Mouse (Mus musculus) gonadal fat pad, adult 2 months (tissue): ENCODE measurements around the gene Gpc6. TPM values are rescaled to one million over a fixed set of nuclear protein-coding genes. Genes with fewer than 3 reads are reported as not detected.

ENCODE experiments used
- DNase-seq: peaks from one replicate; pipeline ENCODE4 v3.0.0-alpha.2; 2012; ENCODE audit warnings: low read depth
- polyA plus RNA-seq: library from polyadenylated mRNA; depleted of rRNA; stranded (reverse); fragments of >200 nt; gene quantifications from 2 replicates; pipeline ENCODE4 v1.2.3, GENCODE M21; 2012

The Gpc6 gene
- polyA plus RNA-seq, 1 experiment = 5.9 TPM

- no peak for DNase-seq
Measured at GRCm38 (mm10) chr14:117923667-117924066, 998.6 kb downstream of the Gpc6 start.

DNA sequence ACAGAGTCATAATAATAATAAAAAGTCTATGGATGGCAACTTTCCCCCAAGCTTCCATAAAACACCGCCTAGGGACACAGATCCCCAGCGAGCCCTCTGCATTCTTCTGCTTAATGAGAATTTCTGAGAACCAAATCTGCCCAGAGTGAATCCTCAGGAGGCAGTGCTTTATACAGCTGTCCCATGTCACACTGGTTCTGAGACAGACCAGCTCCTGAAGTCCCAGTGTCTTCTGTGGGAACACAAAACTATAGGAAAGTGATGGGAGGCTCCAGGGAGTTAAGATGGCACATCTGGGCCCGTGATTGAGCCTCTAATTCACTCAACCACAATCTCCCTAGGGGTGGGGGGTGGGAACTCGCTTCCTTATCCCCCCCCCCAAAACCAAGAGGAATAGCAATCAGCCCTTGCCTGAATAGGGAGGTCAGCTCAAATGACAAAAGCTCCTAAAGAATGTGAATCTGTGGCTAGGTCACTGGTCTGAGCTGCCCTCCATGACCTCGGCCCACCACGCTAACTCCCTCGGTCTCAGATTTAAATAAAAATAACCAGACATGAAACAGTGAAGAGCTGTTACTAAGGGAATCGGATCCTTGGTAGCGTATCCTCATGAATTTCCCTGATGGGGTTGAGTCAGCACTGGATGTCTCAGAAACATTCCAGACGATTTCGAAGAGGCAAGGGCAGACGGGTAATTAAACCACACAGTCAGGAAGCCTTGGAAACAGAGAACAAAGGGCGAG, 1005.2 kb downstream of the Gpc6 start:
- no peak for DNase-seq

GRCm38 (mm10) chr14:117930848-117931816, 1006.0 kb downstream of the Gpc6 start:
- DNase-seq = no peak

GRCm38 (mm10) chr14:117932163-117932851, 1007.2 kb downstream of the Gpc6 start:
- no peak for DNase-seq

- no peak for DNase-seq
Measured at GRCm38 (mm10) chr14:117938554-117938953, 1013.4 kb downstream of the Gpc6 start.

GRCm38 (mm10) chr14:117939471-117939870, 1014.4 kb downstream of the Gpc6 start:
- no peak for DNase-seq

GRCm38 (mm10) chr14:117945920-117946503, 1020.9 kb downstream of the Gpc6 start:
- no peak for DNase-seq

DNA sequence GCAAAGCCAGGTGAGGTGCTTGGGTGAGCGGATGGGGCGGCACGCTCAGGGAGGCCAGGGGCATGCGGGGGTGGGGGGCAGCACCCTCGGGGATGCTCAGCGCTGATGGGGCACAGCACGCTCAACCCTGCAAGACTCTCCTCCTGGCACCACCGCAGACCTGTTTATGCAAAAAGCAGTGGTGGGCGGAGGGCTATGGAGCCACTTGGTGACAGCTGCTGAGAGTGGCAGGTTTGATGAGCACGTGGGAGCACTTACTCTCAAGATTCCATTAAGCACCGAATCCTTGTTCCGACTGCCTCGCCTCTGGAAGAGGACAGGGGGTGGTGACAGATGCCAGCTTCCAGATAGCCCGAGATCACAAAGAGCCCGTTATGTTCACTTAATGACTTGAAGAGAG, 1026.2 kb downstream of the Gpc6 start:
- DNase-seq = no peak

- no peak for DNase-seq
Measured at GRCm38 (mm10) chr14:117951686-117952085, 1026.6 kb downstream of the Gpc6 start.

DNA sequence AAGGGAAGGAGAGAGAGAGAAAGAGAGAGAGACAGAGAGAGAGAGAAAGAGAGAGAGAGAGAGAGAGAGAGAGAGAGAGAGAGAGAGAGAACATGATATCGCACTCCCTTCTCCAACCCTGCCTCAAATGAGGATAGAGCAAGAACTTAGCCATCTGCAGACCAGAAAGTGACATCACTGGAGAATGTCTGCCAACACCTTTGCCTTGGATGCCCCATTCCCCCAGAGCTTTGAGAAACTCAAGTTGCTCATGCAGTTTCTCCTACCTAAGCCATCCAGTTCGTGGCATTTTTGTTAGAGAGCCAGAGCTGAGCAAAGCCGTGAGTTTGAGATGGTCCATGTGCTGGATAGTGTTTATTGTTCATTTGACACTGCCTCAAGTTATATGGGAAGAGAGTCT, 1030.9 kb downstream of the Gpc6 start:
- DNase-seq = no peak

DNA sequence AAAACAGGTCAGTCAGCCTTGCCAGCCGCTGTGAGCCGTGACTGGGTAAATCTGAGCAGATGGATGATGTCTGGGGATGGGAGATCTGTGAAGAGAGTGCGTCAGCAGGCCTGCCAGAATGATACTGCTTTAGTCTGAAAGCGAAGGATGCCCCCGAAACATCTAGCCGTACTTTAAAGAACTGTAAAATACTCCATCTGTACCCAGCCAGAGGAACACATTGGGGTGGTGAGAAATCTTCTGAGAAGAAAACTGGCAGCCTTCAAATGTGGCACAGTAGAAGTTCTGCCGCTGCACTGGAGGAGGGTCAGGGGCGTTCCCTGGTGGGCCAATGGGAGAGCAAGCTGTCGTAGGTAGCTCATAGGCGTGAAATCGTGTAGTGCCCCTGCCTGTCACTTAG, 1033.3 kb downstream of the Gpc6 start:
- no peak for DNase-seq

DNA sequence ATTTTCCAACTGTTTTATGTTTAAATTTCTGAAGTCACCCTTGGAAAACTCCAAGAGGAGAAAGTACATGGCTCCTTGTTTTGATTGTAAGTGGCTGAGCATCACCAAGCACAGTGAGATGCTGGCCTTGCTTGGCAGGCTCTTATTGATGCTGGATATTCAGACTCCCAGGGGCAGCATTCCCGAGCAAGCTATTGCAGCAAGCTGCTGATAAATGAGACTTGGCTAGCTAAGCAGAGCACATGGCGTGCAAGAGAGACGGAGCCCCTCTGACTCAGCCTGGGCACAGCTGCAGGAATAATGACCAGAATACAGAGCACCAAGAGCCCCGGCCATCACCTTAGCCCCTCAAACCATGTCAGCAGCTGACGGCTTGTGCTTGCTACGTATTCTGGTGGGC, 1036.2 kb downstream of the Gpc6 start:
- DNase-seq = no peak

DNA sequence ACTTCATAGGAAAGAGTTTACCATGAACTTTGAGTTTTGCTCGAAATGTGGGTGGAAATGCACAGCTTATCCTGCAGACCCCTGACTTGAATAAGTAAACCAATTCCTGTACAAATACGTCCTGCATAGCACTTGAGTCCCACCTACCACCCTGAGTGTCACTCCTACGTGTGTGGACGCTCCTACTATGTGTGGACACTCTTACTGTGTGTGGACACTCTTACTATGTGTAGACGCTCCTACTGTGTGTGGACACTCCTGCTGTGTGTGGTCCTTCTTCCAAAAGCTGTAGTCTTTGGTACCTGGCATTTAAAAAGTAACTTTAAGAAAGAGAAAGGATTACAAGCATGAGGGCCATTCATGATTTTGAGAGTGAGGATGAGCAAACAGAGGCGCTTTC, 1036.7 kb downstream of the Gpc6 start:
- no peak for DNase-seq

GRCm38 (mm10) chr14:117962453-117962852, 1037.3 kb downstream of the Gpc6 start:
- DNase-seq = no peak

- DNase-seq = no peak
Measured at GRCm38 (mm10) chr14:117972576-117972975, 1047.5 kb downstream of the Gpc6 start.

- DNase-seq = no peak
Measured at GRCm38 (mm10) chr14:117981532-117981931, 1056.4 kb downstream of the Gpc6 start.

DNA sequence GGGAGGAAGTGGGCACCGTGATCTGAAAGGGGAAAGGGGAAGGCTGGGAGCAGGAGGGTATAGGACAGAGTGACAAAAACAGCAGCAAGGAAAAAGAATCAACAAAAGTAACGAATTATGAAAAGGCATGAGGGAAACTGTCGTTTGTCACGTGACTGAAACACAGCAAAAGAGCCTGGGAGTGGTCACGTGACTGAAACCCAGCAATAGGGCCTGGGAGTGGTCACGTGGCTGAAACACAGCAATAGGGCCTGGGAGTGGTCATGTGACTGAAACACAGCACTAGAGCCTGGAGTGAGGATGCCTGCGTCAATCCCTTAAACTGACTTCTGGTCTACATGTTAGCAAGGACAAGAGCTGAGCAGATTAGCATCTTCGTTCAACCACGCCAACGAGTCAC, 1063.3 kb downstream of the Gpc6 start:
- no peak for DNase-seq

- DNase-seq = no peak
Measured at GRCm38 (mm10) chr14:117990203-117990602, 1065.1 kb downstream of the Gpc6 start.

DNA sequence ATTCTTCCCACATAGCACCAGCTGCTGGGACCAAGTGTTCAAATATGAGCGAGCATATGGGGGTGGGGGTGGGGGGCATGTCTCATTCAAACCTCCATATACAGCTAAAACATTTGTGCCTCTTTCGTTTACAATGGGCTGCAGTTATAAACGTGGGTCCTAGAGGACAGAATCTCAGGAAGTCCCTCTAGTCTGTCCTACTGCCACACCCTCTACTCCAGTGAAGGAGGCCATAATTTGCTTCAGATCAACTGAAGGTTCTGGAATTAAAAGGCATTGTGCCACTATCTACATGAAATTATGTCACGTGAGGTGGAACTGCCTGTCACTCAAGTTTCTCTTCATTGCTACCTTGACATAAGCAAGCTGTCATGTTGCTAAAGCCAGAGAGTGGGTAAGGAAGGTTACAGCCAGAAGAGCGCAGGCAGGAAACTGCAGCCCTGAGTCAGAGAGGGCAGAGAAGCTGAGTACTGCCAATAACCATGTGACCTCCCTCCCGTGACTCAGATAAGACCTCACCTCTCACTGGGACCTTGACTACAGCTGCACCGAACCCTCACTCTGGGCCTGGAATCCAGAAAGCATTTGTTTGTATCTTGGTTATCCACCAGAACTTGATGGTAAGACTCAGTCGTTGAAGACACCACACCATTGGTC, 1067.6 kb downstream of the Gpc6 start:
- DNase-seq = no peak

GRCm38 (mm10) chr14:117993845-117994244, 1068.7 kb downstream of the Gpc6 start:
- DNase-seq = no peak

DNA sequence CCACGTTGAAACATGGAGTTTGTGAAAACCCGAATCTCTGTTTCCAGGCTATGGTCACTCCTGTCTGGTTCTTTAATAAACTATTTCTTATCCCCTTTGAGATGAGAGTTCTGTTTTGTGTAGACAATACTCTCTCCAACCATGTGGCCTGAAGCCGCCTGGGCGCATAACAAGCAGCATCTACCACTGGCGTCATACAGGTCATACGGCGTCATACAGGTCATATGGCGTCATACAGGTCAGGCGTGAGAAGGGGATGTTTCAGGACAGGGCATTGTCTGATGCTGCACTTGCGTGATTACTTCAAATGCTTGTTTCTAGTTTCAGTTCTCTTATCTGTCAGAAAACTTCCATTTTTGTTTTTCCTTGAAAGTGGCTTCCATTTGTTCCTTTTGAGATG, 1079.3 kb downstream of the Gpc6 start:
- DNase-seq = no peak
